Mouse (Mus musculus): Measurements from ENCODE around the gene Slc6a5.
A peak's percentile ranks its signal among the peaks of the same experiment; 100 is the strongest.

The Slc6a5 gene

DNA sequence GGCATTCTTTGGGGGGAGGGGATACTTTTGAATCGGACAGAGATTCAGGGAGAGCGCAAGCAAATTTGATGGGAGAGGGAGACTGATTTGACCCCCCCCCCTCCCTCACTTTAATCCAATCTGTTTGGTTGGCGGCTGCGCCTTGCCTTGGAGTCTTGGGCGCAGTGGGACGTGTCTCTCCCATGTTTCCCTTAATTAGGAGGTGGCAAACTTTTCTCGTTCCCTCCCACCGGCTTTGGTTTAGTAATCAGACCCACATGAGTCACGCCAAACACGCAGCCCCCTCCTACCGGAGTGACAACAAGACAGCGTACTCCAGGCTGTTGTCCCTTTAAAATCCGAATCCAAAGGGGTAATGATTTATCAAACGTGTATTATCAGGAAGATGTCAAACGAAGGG, at the start of gene Slc6a5:
Gene Slc6a5 (plus strand): TSS at position 297 of the 400 bp plus-strand sequence.
- no peak for DNase-seq (ENCODE audit: low spot score in 2 of 2)

GRCm38 (mm10) chr7:49861196-49861595, 48.8 kb upstream of the Slc6a5 start:
- no peak for DNase-seq (ENCODE audit: low spot score in 2 of 2)

GRCm38 (mm10) chr7:49863753-49864152, 46.2 kb upstream of the Slc6a5 start:
- DNase-seq (ENCODE audit: low spot score in 2 of 2) = no peak

- DNase-seq (ENCODE audit: low spot score in 2 of 2) = no peak
These were observed 40.3 kb upstream of the Slc6a5 start for GRCm38 (mm10) chr7:49869656-49870055.

- DNase-seq (ENCODE audit: low spot score in 2 of 2) = no peak
These were observed 39.7 kb upstream of the Slc6a5 start for GRCm38 (mm10) chr7:49870276-49870675.

- DNase-seq (ENCODE audit: low spot score in 2 of 2) = no peak
These were observed 32.6 kb upstream of the Slc6a5 start for GRCm38 (mm10) chr7:49877307-49877706.

DNA sequence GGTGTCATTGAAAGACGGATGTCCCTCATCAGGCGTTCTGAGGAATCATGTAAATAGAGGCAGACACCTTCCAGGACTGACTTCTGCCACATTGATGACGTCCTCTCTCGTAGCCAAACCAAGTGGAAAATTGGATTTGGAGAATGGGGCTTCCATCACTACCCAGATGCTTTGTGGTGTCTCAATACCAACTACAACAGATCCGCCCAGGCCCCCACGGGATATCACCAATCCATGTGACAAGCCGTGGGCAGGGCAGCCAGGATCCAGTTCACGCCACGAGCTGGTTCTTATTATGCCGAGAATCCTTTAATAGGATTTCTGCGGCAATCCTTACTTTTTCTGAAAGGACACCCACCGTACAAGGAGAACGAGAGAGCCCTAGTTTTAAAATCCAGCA, 30.9 kb upstream of the Slc6a5 start:
- DNase-seq (ENCODE audit: low spot score in 2 of 2) = no peak

- DNase-seq (ENCODE audit: low spot score in 2 of 2) = no peak
These were observed 29.8 kb upstream of the Slc6a5 start for GRCm38 (mm10) chr7:49879998-49880707.

DNA sequence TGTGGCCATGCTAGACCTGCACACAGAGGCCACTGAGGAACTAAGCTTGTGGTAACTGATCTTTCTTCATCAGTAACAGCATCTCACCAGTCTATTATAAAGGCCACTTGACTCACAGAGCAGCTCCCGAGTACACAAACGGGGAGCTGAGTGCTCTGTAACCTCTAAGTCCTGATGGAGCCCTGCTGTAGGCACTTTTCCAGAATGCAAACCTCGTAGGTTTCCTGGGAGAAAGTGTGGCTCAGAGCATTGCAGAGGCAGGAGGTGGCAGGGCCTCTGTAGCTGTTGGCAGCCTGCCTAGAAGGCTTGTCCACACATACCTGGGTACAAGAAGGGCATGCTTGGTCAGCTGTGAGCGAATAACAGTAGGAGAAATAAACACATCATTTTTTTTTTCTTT, 27.7 kb upstream of the Slc6a5 start:
- no peak for DNase-seq (ENCODE audit: low spot score in 2 of 2)

DNA sequence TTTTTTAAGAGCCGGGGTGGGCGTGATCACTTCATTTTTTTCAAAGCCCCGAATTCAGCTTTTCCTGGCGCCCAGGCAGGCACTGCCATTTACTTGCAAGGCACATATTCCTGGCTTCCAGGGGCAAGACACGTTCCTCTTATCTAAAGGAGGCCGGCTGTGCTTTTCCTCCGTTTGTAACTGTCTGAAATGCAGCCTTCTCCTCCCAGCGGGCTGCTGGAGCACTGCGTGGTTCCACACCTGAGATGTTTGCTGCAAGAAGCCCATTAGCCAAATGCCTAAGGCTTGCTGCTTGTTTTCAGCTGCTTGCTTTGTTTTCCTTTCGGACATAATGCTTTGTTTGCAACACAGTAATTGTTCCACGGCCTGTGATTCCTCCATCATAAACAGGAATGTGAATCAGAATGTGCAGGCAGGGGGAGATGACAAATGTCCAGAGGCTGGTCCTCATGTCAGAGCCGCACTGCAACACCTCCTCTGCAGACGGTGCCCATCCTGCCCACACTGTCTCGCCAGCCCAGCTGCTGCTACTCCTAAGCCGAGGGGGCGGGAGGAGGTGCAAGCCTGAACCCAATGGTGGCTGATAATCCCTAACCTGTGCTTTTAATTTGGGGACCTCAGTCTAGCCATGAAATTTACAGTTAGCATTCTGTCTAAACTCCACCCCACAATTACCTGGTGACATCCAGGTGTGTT, 27.1 kb upstream of the Slc6a5 start:
- DNase-seq (ENCODE audit: low spot score in 2 of 2) = peak; percentile 30 to 46

DNA sequence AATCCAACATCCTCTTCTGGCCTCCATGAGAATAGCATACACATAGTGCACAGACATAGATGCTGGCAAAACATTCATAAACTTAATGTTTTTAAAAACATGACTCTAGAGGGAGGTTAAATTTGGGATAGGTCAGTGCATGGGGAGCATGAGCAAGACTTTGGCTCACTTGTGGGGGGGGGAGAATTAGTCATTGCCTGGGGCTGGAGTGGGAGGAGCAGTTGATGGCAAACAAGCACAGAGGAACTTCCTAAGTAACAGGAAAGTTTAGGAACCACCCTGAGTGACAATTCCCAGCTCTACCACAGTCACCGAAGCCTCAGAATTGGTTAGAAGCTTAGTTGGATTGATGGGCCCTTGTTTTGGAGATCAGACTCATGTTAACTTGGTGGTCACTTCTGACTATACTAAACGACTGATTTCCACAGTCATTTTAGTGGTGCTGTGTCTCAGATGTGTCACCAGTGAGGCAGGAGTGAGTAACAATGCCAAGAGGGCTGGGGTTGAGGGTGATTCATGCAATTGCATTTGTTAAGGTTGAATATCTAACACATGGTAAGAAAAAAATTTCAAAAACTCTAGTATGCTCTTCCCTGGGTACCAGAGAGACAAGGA, 22.1 kb upstream of the Slc6a5 start:
- no peak for DNase-seq (ENCODE audit: low spot score in 2 of 2)

GRCm38 (mm10) chr7:49894786-49895185, 15.2 kb upstream of the Slc6a5 start:
- DNase-seq (ENCODE audit: low spot score in 2 of 2) = no peak

DNA sequence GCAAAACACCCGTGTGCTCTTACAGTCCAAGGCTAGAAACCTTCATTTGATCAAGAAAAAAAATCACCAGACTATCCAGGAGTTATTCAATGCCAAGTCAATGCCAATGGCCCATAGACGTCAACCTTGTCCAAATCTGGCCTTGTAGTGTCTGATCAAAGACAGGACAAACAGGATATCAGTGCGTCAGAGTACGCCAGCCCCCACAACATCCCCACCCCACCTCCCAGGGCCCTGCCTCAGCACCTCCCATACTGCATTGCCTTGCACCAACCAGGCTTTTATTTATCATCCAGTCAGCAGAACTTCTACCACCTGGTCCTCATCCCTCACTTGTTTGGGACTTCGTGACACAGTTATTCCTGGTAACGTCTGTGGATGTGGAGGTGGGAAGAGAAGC, 14.7 kb upstream of the Slc6a5 start:
- DNase-seq (ENCODE audit: low spot score in 2 of 2) = no peak

- DNase-seq (ENCODE audit: low spot score in 2 of 2) = no peak
These were observed 7.9 kb upstream of the Slc6a5 start for GRCm38 (mm10) chr7:49902003-49902552.

- DNase-seq (ENCODE audit: low spot score in 2 of 2) = no peak
These were observed 2.5 kb upstream of the Slc6a5 start for GRCm38 (mm10) chr7:49907191-49908171.

DNA sequence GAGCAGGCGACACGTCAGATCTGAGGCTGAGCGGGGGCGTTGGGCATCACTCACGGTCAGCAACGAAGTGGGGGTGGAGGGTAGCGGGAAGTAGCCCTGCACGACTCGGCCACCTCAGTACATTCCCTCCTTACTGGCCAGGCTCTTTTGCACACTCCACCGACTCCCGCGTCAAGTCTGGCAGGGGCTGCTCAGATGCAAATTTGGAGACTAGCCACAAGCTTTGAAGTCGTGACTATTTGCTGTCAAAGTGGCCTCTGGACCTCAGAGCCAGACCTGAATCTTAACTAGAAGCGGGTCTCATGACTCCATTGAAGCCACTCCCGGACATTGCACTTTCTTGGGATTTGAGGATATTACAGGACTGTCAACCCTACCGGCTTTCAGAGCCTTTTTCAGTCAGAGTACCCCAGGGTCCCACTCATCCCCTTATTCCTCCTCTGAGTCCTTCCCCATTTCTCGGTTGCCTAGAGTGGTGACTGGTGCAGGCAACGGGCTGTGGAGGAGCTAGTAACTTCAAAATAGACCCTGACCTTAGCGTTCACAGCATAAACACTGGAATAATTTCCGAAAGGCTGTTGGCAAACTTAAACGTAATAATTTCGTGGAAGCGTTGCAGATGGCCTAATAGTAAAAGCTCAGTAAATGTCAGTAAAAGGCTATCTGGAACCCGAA, 1.6 kb upstream of the Slc6a5 start:
- no peak for DNase-seq (ENCODE audit: low spot score in 2 of 2)

GRCm38 (mm10) chr7:49908990-49909411, 945 bp upstream of the Slc6a5 start:
- no peak for DNase-seq (ENCODE audit: low spot score in 2 of 2)

- no peak for DNase-seq (ENCODE audit: low spot score in 2 of 2)
These were observed 415 bp downstream of the Slc6a5 start for GRCm38 (mm10) chr7:49910361-49910760.

GRCm38 (mm10) chr7:49911147-49911946, 1.4 kb downstream of the Slc6a5 start:
- no peak for DNase-seq (ENCODE audit: low spot score in 2 of 2)

DNA sequence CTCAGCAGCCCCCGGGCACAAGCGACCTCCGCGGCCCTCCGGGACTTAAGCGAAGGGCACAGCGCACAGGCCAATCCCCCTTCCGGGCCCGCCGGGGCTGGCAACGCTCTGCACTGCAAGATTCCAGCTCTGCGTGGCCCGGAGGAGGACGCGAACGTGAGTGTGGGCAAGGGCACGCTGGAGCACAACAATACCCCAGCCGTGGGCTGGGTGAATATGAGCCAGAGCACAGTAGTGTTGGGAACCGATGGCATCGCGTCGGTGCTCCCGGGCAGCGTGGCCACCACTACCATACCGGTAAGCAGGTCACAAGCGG, 2.0 kb downstream of the Slc6a5 start:
- no peak for DNase-seq (ENCODE audit: low spot score in 2 of 2)

Measured in right cerebral cortex, adult 2 months (tissue).